Mouse (Mus musculus): ENCODE data around the gene Gpatch2. TPM values are rescaled to one million over a fixed set of nuclear protein-coding genes. Genes with fewer than 3 reads are reported as not detected.

Gpatch2 gene
- polyA plus RNA-seq, 1 experiment from 2014 or later: 21.9 TPM

GRCm38 (mm10) chr1:187236296-187236695 lies 21.0 kb downstream of the Gpatch2 start:
- WGBS: 90% methylated on average over 6 of the region's 6 CpGs
- no peak for ATAC-seq (ENCODE audit: low FRiP score, low TSS enrichment)
- H3K4me3 ChIP-seq (replicated peaks; ENCODE audit: low read depth, low read length): no peak overlapping the region

DNA sequence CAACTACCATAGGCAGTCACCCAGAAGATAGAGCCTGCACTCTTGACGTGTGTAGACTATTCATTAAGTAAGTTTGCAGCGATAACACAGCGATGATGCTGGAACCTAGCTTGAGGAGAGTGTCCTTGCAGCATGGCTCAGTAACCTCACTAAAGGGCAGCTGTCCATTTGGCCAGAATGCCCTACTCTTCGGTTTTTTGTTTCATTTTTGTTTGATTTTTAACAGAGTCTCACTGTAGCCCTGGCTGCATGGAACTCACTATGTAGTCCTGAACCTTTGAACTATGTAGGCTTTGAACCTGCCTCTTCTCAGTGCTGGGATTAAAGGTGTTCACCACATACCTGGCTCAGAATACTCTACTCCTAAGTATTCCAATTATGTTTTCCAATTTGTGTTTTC lies 22.8 kb downstream of the Gpatch2 start:
- H3K27me3 ChIP-seq (ENCODE audit: control insufficient read depth, insufficient read depth, low read length): no peaks in the 10 kb centered on the region
- no peak overlapping the region for H3K9ac ChIP-seq (replicated peaks; ENCODE audit: low read length)
- peaks cover 4% of the 10 kb centered on the region for H3K36me3 ChIP-seq (ENCODE audit: control insufficient read depth, insufficient read depth, low read length)
- WGBS: 92% methylated on average over 4 of the region's 4 CpGs
- H3K4me1 ChIP-seq (ENCODE audit: control insufficient read depth, insufficient read depth, low read length): no peaks in the 10 kb centered on the region
- no peak overlapping the region for H3K4me3 ChIP-seq (replicated peaks; ENCODE audit: low read depth, low read length)
- H3K4me2 ChIP-seq (ENCODE audit: low read length): no peak overlapping the region
- no peaks in the 10 kb centered on the region for H3K9me3 ChIP-seq (ENCODE audit: control insufficient read depth, low read length)
- no peak for DNase-seq
- no peak for ATAC-seq (ENCODE audit: low FRiP score, low TSS enrichment)
- no peak overlapping the region for H3K27ac ChIP-seq (replicated peaks; ENCODE audit: low read depth, low read length)

More at GRCm38 (mm10) chr1:187236296-187236695, 21.0 kb downstream of the Gpatch2 start:
- H3K4me1 ChIP-seq (ENCODE audit: control insufficient read depth, insufficient read depth, low read length): no peaks in the 10 kb centered on the region
- no peak for DNase-seq
- no peak overlapping the region for H3K9ac ChIP-seq (replicated peaks; ENCODE audit: low read length)
- H3K27ac ChIP-seq (replicated peaks; ENCODE audit: low read depth, low read length): no peak overlapping the region
- H3K27me3 ChIP-seq (ENCODE audit: control insufficient read depth, insufficient read depth, low read length): no peaks in the 10 kb centered on the region
- no peaks in the 10 kb centered on the region for H3K9me3 ChIP-seq (ENCODE audit: control insufficient read depth, low read length)
- H3K4me2 ChIP-seq (ENCODE audit: low read length): no peak overlapping the region
- peaks cover 4% of the 10 kb centered on the region for H3K36me3 ChIP-seq (ENCODE audit: control insufficient read depth, insufficient read depth, low read length)

DNA sequence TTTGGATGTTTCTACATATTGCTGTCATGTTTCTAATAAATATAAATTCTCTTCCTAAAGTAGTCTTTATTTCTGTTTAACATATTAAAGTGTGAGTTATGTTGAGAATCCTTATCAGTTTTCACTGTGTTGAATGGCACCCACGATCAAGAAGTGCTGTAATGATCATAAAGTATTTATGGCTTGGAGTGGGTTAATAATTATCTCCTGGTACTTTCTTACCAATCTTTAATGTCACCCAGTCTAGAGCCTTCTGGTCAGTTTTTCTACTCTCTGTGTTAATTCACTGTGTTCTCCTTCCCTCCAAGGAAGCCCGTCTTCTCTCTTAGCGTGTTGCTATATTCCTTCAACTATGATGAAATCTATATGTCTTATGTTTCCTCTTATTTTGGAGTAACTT lies 25.0 kb downstream of the Gpatch2 start:
- no peak overlapping the region for H3K27ac ChIP-seq (replicated peaks; ENCODE audit: low read depth, low read length)
- no peaks in the 10 kb centered on the region for H3K4me1 ChIP-seq (ENCODE audit: control insufficient read depth, insufficient read depth, low read length)
- no peak overlapping the region for H3K9ac ChIP-seq (replicated peaks; ENCODE audit: low read length)
- no peaks in the 10 kb centered on the region for H3K27me3 ChIP-seq (ENCODE audit: control insufficient read depth, insufficient read depth, low read length)
- H3K4me2 ChIP-seq (ENCODE audit: low read length): no peak overlapping the region
- H3K9me3 ChIP-seq (ENCODE audit: control insufficient read depth, low read length): no peaks in the 10 kb centered on the region
- ATAC-seq (ENCODE audit: low FRiP score, low TSS enrichment) (no peak), DNase-seq (no peak)
- H3K4me3 ChIP-seq (replicated peaks; ENCODE audit: low read depth, low read length): no peak overlapping the region
- WGBS: 96% methylated on average over 3 of the region's 3 CpGs
- no peaks in the 10 kb centered on the region for H3K36me3 ChIP-seq (ENCODE audit: control insufficient read depth, insufficient read depth, low read length)

DNA sequence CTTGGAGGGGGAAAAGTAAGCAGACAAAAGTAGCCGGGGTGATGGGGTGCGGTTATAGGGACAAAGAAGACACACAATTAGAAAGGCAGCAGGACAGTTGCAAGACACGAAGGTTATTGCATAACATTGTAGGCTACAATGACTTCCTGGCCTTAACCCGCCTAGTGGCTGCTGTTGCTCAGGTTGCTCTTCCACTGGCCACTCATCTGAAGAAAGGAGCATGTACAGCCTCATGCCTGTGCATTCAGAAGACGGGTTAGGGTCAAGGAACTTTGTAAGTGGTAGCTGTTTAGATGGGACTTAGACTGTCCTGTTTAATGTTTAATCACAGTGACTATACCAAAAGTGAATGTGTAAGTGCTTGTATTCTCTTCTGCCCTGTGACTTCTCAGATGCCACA lies 26.0 kb downstream of the Gpatch2 start:
- no peaks in the 10 kb centered on the region for H3K27me3 ChIP-seq (ENCODE audit: control insufficient read depth, insufficient read depth, low read length)
- WGBS: 93% methylated on average over 5 of the region's 5 CpGs
- H3K27ac ChIP-seq (replicated peaks; ENCODE audit: low read depth, low read length): no peak overlapping the region
- DNase-seq (no peak), ATAC-seq (ENCODE audit: low FRiP score, low TSS enrichment) (no peak)
- H3K4me2 ChIP-seq (ENCODE audit: low read length): no peak overlapping the region
- no peaks in the 10 kb centered on the region for H3K4me1 ChIP-seq (ENCODE audit: control insufficient read depth, insufficient read depth, low read length)
- no peaks in the 10 kb centered on the region for H3K9me3 ChIP-seq (ENCODE audit: control insufficient read depth, low read length)
- no peak overlapping the region for H3K4me3 ChIP-seq (replicated peaks; ENCODE audit: low read depth, low read length)
- no peak overlapping the region for H3K9ac ChIP-seq (replicated peaks; ENCODE audit: low read length)
- no peaks in the 10 kb centered on the region for H3K36me3 ChIP-seq (ENCODE audit: control insufficient read depth, insufficient read depth, low read length)

DNA sequence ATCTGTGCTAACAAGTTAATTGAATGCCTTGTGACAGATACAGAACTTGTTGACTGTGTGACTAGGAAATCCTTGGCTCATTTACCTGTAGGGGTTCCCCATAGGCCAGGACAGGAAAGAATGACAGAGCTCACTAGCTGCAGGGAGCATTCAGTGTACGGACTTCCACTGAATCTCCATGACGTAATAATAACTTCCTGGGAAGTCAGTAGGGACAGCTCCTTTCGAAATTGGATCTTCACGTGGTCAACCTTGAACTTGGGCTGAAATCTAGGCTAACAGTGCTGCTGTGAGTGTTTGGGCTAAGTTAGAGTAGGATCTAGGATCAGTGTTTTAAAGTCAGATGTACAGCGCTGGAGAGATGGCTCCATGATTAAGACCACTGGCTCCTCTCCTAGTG lies 29.4 kb downstream of the Gpatch2 start:
- DNase-seq (no peak), ATAC-seq (ENCODE audit: low FRiP score, low TSS enrichment) (no peak)
- no peaks in the 10 kb centered on the region for H3K27me3 ChIP-seq (ENCODE audit: control insufficient read depth, insufficient read depth, low read length)

GRCm38 (mm10) chr1:187250741-187251262 lies 35.5 kb downstream of the Gpatch2 start:
- Histone ChIP-seq H3K4me2 (ENCODE audit: low read length) (no peak overlapping the region), H3K27ac (replicated peaks; ENCODE audit: low read depth, low read length) (no peak overlapping the region), H3K9me3 (ENCODE audit: control insufficient read depth, low read length) (no peaks in the 10 kb centered on the region), H3K27me3 (ENCODE audit: control insufficient read depth, insufficient read depth, low read length) (no peaks in the 10 kb centered on the region), H3K9ac (replicated peaks; ENCODE audit: low read length) (no peak overlapping the region), H3K36me3 (ENCODE audit: control insufficient read depth, insufficient read depth, low read length) (no peaks in the 10 kb centered on the region), H3K4me1 (ENCODE audit: control insufficient read depth, insufficient read depth, low read length) (no peaks in the 10 kb centered on the region), H3K4me3 (replicated peaks; ENCODE audit: low read depth, low read length) (no peak overlapping the region)
- ATAC-seq (ENCODE audit: low FRiP score, low TSS enrichment) (no peak), DNase-seq (no peak)
- WGBS: 100% methylated on average over 1 of the region's 1 CpGs

More for the DNA sequence above, 29.4 kb downstream of the Gpatch2 start:
- Histone ChIP-seq H3K4me3 (replicated peaks; ENCODE audit: low read depth, low read length) (no peak overlapping the region), H3K27ac (replicated peaks; ENCODE audit: low read depth, low read length) (no peak overlapping the region), H3K9ac (replicated peaks; ENCODE audit: low read length) (no peak overlapping the region), H3K36me3 (ENCODE audit: control insufficient read depth, insufficient read depth, low read length) (no peaks in the 10 kb centered on the region), H3K4me1 (ENCODE audit: control insufficient read depth, insufficient read depth, low read length) (no peaks in the 10 kb centered on the region), H3K9me3 (ENCODE audit: control insufficient read depth, low read length) (no peaks in the 10 kb centered on the region), H3K4me2 (ENCODE audit: low read length) (no peak overlapping the region)
- WGBS: 87% methylated on average over 5 of the region's 5 CpGs

DNA sequence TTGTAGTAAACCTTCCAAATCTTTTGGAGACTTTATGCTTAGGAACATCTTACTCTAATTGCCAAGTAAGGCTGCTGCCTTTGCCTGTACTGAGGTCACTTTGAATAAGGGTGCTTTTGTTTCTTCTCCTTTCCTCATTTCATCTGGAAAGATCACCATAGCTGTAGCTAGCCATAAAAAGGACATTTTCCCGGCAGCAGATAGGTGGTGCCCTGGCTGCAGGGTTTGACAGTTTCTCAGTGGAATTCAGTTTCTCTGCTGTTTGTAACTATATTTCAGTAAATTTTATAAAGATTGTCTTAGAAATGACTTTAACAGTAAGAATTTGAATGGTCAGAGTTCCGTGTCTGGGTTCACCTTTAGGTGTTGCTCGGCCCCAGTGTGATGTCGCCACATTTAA lies 43.4 kb downstream of the Gpatch2 start:
- 77% methylated on average over 4 of the region's 4 CpGs for WGBS
- H3K4me1 ChIP-seq (ENCODE audit: control insufficient read depth, insufficient read depth, low read length): peaks cover 10% of the 10 kb centered on the region; the same call in 1 of the 2 replicates
- no peaks in the 10 kb centered on the region for H3K36me3 ChIP-seq (ENCODE audit: control insufficient read depth, insufficient read depth, low read length)
- no peak for ATAC-seq (ENCODE audit: low FRiP score, low TSS enrichment)
- no peaks in the 10 kb centered on the region for H3K9me3 ChIP-seq (ENCODE audit: control insufficient read depth, low read length)
- DNase-seq: no peak
- no peak overlapping the region for H3K27ac ChIP-seq (replicated peaks; ENCODE audit: low read depth, low read length)
- no peaks in the 10 kb centered on the region for H3K27me3 ChIP-seq (ENCODE audit: control insufficient read depth, insufficient read depth, low read length)
- no peak overlapping the region for H3K9ac ChIP-seq (replicated peaks; ENCODE audit: low read length)
- no peak overlapping the region for H3K4me2 ChIP-seq (ENCODE audit: low read length)
- no peak overlapping the region for H3K4me3 ChIP-seq (replicated peaks; ENCODE audit: low read depth, low read length)

DNA sequence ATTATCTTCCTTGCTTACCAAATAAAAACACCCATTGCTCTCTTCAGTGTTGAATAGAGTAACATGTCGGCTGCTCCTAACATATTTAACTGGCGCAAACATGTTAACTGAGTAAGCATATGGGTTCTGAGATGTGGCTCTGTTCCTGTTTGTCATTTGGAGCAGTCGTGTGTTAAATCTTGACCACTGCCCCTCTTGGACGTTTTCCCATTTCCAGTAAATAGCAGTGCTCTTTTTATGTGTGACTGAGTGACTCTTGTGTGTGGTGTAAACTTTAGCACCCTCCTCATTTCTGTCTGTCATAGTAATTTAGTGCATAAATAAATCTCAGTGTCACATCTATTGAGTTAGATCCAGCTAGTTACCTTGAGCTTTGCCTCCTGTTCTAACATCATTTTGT lies 52.3 kb downstream of the Gpatch2 start:
- WGBS: 81% methylated on average over 4 of the region's 4 CpGs
- H3K4me3 ChIP-seq (replicated peaks; ENCODE audit: low read depth, low read length): no peak overlapping the region
- no peak for DNase-seq
- H3K36me3 ChIP-seq (ENCODE audit: control insufficient read depth, insufficient read depth, low read length): no peaks in the 10 kb centered on the region
- H3K9me3 ChIP-seq (ENCODE audit: control insufficient read depth, low read length): no peaks in the 10 kb centered on the region
- no peak overlapping the region for H3K9ac ChIP-seq (replicated peaks; ENCODE audit: low read length)
- H3K27ac ChIP-seq (replicated peaks; ENCODE audit: low read depth, low read length): no peak overlapping the region
- no peak overlapping the region for H3K4me2 ChIP-seq (ENCODE audit: low read length)
- no peaks in the 10 kb centered on the region for H3K27me3 ChIP-seq (ENCODE audit: control insufficient read depth, insufficient read depth, low read length)
- 0 out of 2 replicates have a peak, but pooled peaks cover 5% of the 10 kb centered on the region for H3K4me1 ChIP-seq (ENCODE audit: control insufficient read depth, insufficient read depth, low read length)
- ATAC-seq (ENCODE audit: low FRiP score, low TSS enrichment): no peak

DNA sequence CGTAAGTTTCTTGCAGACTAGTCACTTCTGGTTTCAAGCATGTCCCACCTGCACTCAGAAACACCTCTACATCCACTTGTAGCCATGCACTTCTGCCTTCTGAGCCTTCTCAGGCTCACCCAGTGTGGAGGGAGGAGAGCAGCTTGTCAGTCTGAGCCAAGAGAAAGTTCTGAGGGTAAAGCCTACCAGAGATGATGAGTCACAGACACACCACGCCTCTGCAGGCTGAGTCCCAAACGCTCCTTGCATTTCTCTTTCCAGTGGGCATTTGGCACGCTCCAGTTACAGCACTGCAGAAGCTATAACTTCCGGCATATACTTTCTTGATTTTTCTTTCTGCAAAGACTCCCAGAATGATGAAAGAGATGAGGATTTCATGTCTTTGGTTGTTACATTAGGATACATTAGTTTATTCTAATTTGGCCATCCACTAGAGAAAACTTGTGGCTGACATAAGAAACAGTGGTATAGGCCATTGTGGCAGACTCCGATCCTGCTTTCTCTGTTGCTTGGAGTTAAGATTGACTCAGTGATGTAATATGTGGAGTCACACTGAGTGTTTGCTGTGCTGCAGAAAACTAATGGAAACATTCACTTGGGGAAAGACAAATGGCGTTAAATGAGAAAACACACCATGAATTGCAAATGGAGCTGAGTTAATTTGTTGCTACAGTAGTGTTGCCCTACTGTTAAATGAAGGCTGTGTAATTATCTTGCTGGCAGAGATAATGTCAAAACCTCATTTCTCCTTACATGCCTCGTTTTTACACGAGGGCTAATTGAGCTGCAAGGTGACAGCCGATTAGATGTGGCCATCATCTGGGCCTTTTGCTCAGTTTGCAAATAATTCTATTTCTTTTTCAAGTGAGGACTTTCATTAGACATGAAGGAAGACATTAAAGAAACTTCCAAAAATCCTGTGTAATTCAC lies 55.3 kb downstream of the Gpatch2 start:
- DNase-seq: no peak
- 76% methylated on average over 10 of the region's 10 CpGs for WGBS
- no peak overlapping the region for H3K4me3 ChIP-seq (replicated peaks; ENCODE audit: low read depth, low read length)

More for the DNA sequence above, 55.3 kb downstream of the Gpatch2 start:
- no peak overlapping the region for H3K9ac ChIP-seq (replicated peaks; ENCODE audit: low read length)
- H3K36me3 ChIP-seq (ENCODE audit: control insufficient read depth, insufficient read depth, low read length): no peaks in the 10 kb centered on the region
- no peaks in the 10 kb centered on the region for H3K4me1 ChIP-seq (ENCODE audit: control insufficient read depth, insufficient read depth, low read length)
- no peak for ATAC-seq (ENCODE audit: low FRiP score, low TSS enrichment)
- H3K27ac ChIP-seq (replicated peaks; ENCODE audit: low read depth, low read length): no peak overlapping the region
- H3K9me3 ChIP-seq (ENCODE audit: control insufficient read depth, low read length): no peaks in the 10 kb centered on the region
- no peaks in the 10 kb centered on the region for H3K27me3 ChIP-seq (ENCODE audit: control insufficient read depth, insufficient read depth, low read length)
- H3K4me2 ChIP-seq (ENCODE audit: low read length): no peak overlapping the region
